Mouse (Mus musculus) natural killer cell, adult 2 months (primary cell): ENCODE measurements at regions not wholly inside any gene's neighbourhood (a gene's known extent, or its start where the extent isn't known, plus 50 kb on each side); places are given as distances from the start of the nearest gene placed in this dataset.

Experiments
- DNase-seq, 2 experiments: peaks; one replicate each; pipeline ENCODE4 v3.0.0; 2022; ENCODE audit warnings: low spot score in 2 of 2

- no peak for DNase-seq
Measured at GRCm38 (mm10) chr4:22047730-22048455, 116.8 kb downstream of the Faxc start.

- DNase-seq: no peak
Measured at GRCm38 (mm10) chr4:22066785-22067433, 135.8 kb downstream of the Faxc start.

- DNase-seq: no peak
Measured at GRCm38 (mm10) chr4:22067678-22068299, 136.7 kb downstream of the Faxc start.

GRCm38 (mm10) chr4:22088209-22088787 lies 157.2 kb downstream of the Faxc start:
- DNase-seq: no peak

GRCm38 (mm10) chr4:22089637-22090041 lies 158.5 kb downstream of the Faxc start:
- no peak for DNase-seq

GRCm38 (mm10) chr4:22090536-22090935 lies 159.4 kb downstream of the Faxc start:
- no peak for DNase-seq

- DNase-seq: no peak
Measured at GRCm38 (mm10) chr4:22092551-22092950, 161.4 kb downstream of the Faxc start.

- DNase-seq: no peak
Measured at GRCm38 (mm10) chr4:22095257-22096031, 164.3 kb downstream of the Faxc start.

- no peak for DNase-seq
Measured at GRCm38 (mm10) chr4:22098605-22099004, 167.5 kb downstream of the Faxc start.

GRCm38 (mm10) chr4:22102478-22102877 lies 171.3 kb downstream of the Faxc start:
- no peak for DNase-seq

- no peak for DNase-seq
Measured at GRCm38 (mm10) chr4:22103001-22103587, 172.0 kb downstream of the Faxc start.

- DNase-seq: no peak
Measured at GRCm38 (mm10) chr4:22106883-22107282, 175.8 kb downstream of the Faxc start.

GRCm38 (mm10) chr4:22109410-22109809 lies 178.3 kb downstream of the Faxc start:
- DNase-seq: no peak

- no peak for DNase-seq
Measured at GRCm38 (mm10) chr4:22110400-22110799, 179.3 kb downstream of the Faxc start.

GRCm38 (mm10) chr4:22112209-22112608 lies 181.1 kb downstream of the Faxc start:
- DNase-seq: no peak

GRCm38 (mm10) chr4:22114451-22114850 lies 183.3 kb downstream of the Faxc start:
- DNase-seq: no peak

- no peak for DNase-seq
Measured at GRCm38 (mm10) chr4:22119877-22120276, 188.7 kb downstream of the Faxc start.

- no peak for DNase-seq
Measured at GRCm38 (mm10) chr4:22120953-22121352, 189.8 kb downstream of the Faxc start.

- DNase-seq: no peak
Measured at GRCm38 (mm10) chr4:22121397-22121796, 190.3 kb downstream of the Faxc start.

GRCm38 (mm10) chr4:22124836-22125235 lies 193.7 kb downstream of the Faxc start:
- no peak for DNase-seq

GRCm38 (mm10) chr4:22130511-22130910 lies 199.4 kb downstream of the Faxc start:
- no peak for DNase-seq
